Mouse (Mus musculus) heart, postnatal 0 days (tissue): ENCODE measurements around the gene Fgf18.

ENCODE experiments used
- CTCF ChIP-seq: IDR thresholded peaks from 2 replicates; pipeline ENCODE4 v1.5.1; 2016; ENCODE audit warnings: antibody characterized with exemption, control low read depth, low read depth
- EP300 ChIP-seq: IDR thresholded peaks from 2 replicates; pipeline ENCODE4 v1.6.1; 2016; ENCODE audit warnings: antibody characterized with exemption, low read depth

- no peak for TF ChIP-seq CTCF
- no peak for TF ChIP-seq EP300
Observed at GRCm38 (mm10) chr11:33079424-33079823, 67.8 kb downstream of the Fgf18 start.
